Mouse (Mus musculus) embryonic fibroblast, embryonic 13.5 days (primary cell): ENCODE data around the gene Basp1.

Source experiments
- CTCF ChIP-seq: IDR thresholded peaks from 2 replicates; pipeline ENCODE4 v1.5.1; 2011; ENCODE audit warnings: mild to moderate bottlenecking, control low read depth, low read length, moderate library complexity, borderline replicate concordance; ENCODE audit not compliant: insufficient read depth
- POLR2A ChIP-seq: IDR thresholded peaks from 2 replicates; pipeline ENCODE4 v1.6.1; 2011; ENCODE audit warnings: low read depth, mild to moderate bottlenecking, control low read depth, low read length, moderate library complexity

DNA sequence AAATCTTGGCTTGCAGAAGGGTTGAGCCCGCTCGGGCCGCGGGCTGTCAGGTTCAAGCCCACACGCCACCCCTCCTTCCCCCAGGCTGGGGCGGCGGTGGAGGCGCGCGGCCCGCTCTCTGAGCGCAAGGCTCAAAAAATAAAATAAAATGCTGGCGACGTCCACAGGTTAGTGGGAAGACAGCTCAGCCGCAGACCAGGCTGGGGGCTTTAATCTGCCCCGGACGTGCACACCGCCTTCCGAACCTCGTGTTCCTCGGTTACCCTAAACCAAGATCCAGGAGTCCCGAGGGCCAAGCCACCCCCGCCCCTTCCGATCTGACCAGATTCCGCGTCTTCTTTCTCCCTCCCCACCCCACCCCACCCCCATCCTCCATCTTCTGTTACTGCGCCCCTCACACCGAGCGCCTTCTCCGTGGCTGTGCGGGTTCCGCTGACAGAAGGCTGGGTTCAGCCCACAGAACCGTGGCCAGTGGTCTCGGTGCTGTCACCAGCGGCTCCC, 753 bp downstream of the Basp1 start:
- TF ChIP-seq POLR2A (peak; percentile 39), CTCF (no peak)
